Mouse (Mus musculus) limb, embryonic 11.5 days (tissue): Measurements from ENCODE around the gene Gm17019. TPM values are rescaled to one million over a fixed set of nuclear protein-coding genes. Genes with fewer than 3 reads are reported as not detected.
"Not testable (repeated sequence)": the region's sequence is repeated elsewhere in the genome, so short reads cannot be mapped to it uniquely, and the experiment has no call there.

ENCODE experiments used
- ATAC-seq: fragments of 200-750 bp; cut with Nextera tagmentation; 2 replicates; pipeline ENCODE4 v1.8.0; 2017; ENCODE audit warnings: low read depth; ENCODE audit not compliant: insufficient number of reproducible peaks, low FRiP score, low TSS enrichment
- DNase-seq: peaks from one replicate; pipeline ENCODE4 v3.0.0-alpha.2; 2015; ENCODE audit warnings: low spot score
- H3K27ac ChIP-seq: fragments of 300-500 bp; sonication (generic); replicated peaks from 2 replicates; pipeline ENCODE4 v1.5.1; 2014; ENCODE audit warnings: low read depth, mild to moderate bottlenecking, low read length
- H3K27me3 ChIP-seq: fragments of 300-500 bp; sonication (generic); 2 replicates; pipeline ENCODE4 v1.6.1; 2014; ENCODE audit warnings: mild to moderate bottlenecking, low read length, mixed read lengths; ENCODE audit not compliant: control insufficient read depth, insufficient read depth
- H3K36me3 ChIP-seq: fragments of 300-500 bp; sonication (generic); 2 replicates; pipeline ENCODE4 v1.6.1; 2014; ENCODE audit warnings: mild to moderate bottlenecking, low read length, moderate library complexity, mixed read lengths; ENCODE audit not compliant: control insufficient read depth, insufficient read depth
- H3K4me1 ChIP-seq: fragments of 300-500 bp; sonication (generic); 2 replicates; pipeline ENCODE4 v1.6.1; 2014; ENCODE audit warnings: low read length, mixed read lengths; ENCODE audit not compliant: control insufficient read depth, insufficient read depth
- H3K4me2 ChIP-seq: fragments of 300-500 bp; sonication (generic); 2 replicates; pipeline ENCODE4 v1.6.1; 2014; ENCODE audit warnings: low read depth, mild to moderate bottlenecking, moderate library complexity; ENCODE audit not compliant: severe bottlenecking
- H3K4me3 ChIP-seq: fragments of 300-500 bp; sonication (generic); 2 replicates; pipeline ENCODE4 v1.5.1; 2014; ENCODE audit warnings: low read depth, low read length
- H3K9ac ChIP-seq: fragments of 300-500 bp; sonication (generic); 2 replicates; pipeline ENCODE4 v1.6.1; 2014; ENCODE audit warnings: mild to moderate bottlenecking, low read length
- H3K9me3 ChIP-seq: fragments of 300-500 bp; sonication (generic); 2 replicates; pipeline ENCODE4 v1.6.1; 2016; ENCODE audit warnings: low read length; ENCODE audit not compliant: control insufficient read depth
- WGBS: fragments of 180-500 bp; shearing (Covaris S2); extraction: QIAGEN DNeasy Blood & Tissue Kit; methylation state at CpG from one replicate; pipeline ENCODE4 v1.1.7; 2014; 5-methylcytosine and 5-hydroxymethylcytosine counted together
- polyA plus RNA-seq: library from polyadenylated mRNA; unstranded; fragments of >200 nt; fragmentation: Nextera tagmentation; extraction: Ambion mirVana; gene quantifications from 2 replicates; pipeline ENCODE4 v1.2.1, GENCODE M21; 2014

The Gm17019 gene
- polyA plus RNA-seq, 1 experiment from 2014 or later, result not detected

DNA sequence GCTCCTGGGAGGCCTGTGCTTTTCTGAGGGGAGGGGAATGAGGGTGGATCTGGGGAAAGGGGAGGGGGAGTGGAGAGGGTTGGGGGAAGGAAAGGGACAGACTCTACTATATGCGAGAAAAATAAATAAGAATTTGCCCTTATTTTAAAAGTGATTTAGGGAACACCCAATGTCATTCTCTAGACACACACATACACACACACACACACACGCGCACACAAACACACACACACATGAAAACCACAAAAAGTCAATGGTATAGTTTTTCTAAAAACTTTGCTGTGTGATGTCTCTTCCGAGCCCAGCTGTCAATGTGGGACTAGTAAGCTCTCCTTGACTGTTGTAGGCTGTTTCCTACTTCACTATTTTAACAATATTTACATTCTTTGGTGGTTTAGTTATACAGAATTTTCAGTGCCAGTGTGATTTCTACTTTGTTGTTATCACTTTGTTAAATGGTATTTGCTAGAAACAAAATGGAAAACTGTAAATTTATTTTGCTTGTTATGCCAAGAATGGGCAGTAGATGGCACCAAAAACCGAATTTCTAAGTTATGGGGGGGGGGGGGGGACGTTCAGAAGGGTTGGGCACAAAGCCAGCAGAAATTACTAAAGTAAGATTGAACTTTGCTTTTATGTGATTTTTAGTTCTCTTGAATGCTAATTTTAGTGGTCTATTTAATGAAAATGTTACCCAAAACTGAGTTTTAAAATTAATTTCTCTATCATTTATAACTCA lies 46.0 kb downstream of the Gm17019 start:
- not testable (repeated sequence) for DNase-seq, H3K4me1 ChIP-seq, H3K36me3 ChIP-seq, H3K9ac ChIP-seq, H3K27ac ChIP-seq, H3K4me3 ChIP-seq, H3K4me2 ChIP-seq, H3K9me3 ChIP-seq, H3K27me3 ChIP-seq
- 0 out of 2 replicates have a peak, but pooled peaks have one; percentile 60 for ATAC-seq
- WGBS, result 41% methylated on average over 5 of the region's 6 CpGs

Other genes with a start within 250 kb of the Gm17019 start
- not detected in 2 replicates for gene Gm9758, start 118.1 kb downstream of the Gm17019 start, polyA plus RNA-seq
- gene Speer4e, start 94.6 kb downstream of the Gm17019 start, polyA plus RNA-seq, result not detected in 2 replicates
- gene Gm10354, start 54.1 kb downstream of the Gm17019 start, polyA plus RNA-seq, result not detected in 2 replicates